Mouse (Mus musculus) kidney, embryonic 15.5 days (tissue): ENCODE measurements at regions not wholly inside any gene's neighbourhood (a gene's known extent, or its start where the extent isn't known, plus 50 kb on each side); places are given as distances from the start of the nearest gene placed in this dataset.
A peak's percentile ranks its signal among the peaks of the same experiment; 100 is the strongest.
"Not testable (repeated sequence)": the region's sequence is repeated elsewhere in the genome, so short reads cannot be mapped to it uniquely, and the experiment has no call there.

Experiments
- ATAC-seq: fragments of 200-750 bp; cut with Nextera tagmentation; replicated peaks from 2 replicates; pipeline ENCODE4 v1.8.0; 2017; ENCODE audit warnings: moderate TSS enrichment; ENCODE audit not compliant: low FRiP score
- H3K27ac ChIP-seq: fragments of 300-500 bp; sonication (generic); 2 replicates; pipeline ENCODE4 v1.5.1; 2015; ENCODE audit warnings: mild to moderate bottlenecking, inconsistent platforms
- H3K27me3 ChIP-seq: fragments of 300-500 bp; sonication (generic); 2 replicates; pipeline ENCODE4 v1.6.1; 2015; ENCODE audit warnings: inconsistent platforms
- H3K36me3 ChIP-seq: fragments of 300-500 bp; sonication (generic); 2 replicates; pipeline ENCODE4 v1.6.1; 2015; ENCODE audit warnings: inconsistent platforms
- H3K4me1 ChIP-seq: fragments of 300-500 bp; sonication (generic); 2 replicates; pipeline ENCODE4 v1.6.1; 2015; ENCODE audit warnings: inconsistent platforms
- H3K4me2 ChIP-seq: fragments of 300-500 bp; sonication (generic); 2 replicates; pipeline ENCODE4 v1.6.1; 2015; ENCODE audit warnings: moderate library complexity, mild to moderate bottlenecking, inconsistent platforms
- H3K4me3 ChIP-seq: fragments of 300-500 bp; sonication (generic); replicated peaks from 2 replicates; pipeline ENCODE4 v1.5.1; 2015; ENCODE audit warnings: mild to moderate bottlenecking, inconsistent platforms
- H3K9ac ChIP-seq: fragments of 300-500 bp; sonication (generic); 2 replicates; pipeline ENCODE4 v1.6.1; 2015; ENCODE audit warnings: mild to moderate bottlenecking, inconsistent platforms
- H3K9me3 ChIP-seq: fragments of 300-500 bp; sonication (generic); replicated peaks from 2 replicates; pipeline ENCODE4 v1.6.1; 2016; ENCODE audit warnings: inconsistent platforms
- WGBS: fragments of 180-500 bp; shearing (Covaris S2); methylation state at CpG from one replicate; pipeline ENCODE4 v1.1.7; 2015; ENCODE audit warnings: mixed read lengths; 5-methylcytosine and 5-hydroxymethylcytosine counted together

DNA sequence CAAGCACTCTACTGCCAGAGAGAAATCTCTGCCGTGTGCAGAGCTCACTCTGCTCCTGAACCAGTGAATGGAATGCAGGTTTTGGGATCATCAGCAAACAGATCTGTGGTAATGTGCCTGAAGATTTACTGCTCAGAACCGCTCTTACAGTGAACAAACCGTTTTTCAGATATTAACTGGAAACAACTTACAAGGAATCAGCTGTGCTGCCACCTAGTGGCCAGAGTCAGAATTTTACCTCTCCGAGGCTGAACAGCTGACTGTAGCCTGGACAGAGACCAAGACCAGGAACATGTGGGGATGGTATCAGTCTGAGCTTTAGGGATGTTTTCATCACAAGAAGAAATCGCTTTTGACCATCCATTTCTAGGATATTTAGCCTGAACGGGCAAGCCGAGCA lies 65.3 kb downstream of the Gm15023 start:
- H3K36me3 ChIP-seq, H3K27ac ChIP-seq, H3K4me1 ChIP-seq, H3K4me3 ChIP-seq, ATAC-seq, H3K4me2 ChIP-seq, H3K27me3 ChIP-seq, H3K9me3 ChIP-seq, H3K9ac ChIP-seq: not testable (repeated sequence)
- 24% methylated on average over 6 of the region's 7 CpGs for WGBS

DNA sequence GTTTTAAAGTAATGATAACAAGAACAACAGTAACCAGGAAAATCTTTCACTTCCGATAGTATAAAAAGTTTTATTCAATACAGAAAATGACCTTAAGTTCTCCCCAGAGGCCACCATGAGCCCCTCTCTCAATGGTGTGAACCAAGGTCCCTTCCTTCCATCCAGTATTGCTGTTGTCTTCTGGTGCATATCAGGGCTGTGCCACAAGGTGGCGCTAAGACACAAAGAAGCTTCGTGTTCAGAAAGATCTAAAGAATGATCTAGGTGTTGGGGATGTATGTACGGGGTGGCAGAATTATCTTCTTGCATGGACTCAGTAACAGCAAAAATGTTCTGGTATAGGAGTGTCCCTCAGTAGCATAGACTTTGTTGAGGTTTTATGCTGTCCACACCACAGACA lies 66.6 kb downstream of the Gm15023 start:
- H3K4me2 ChIP-seq, ATAC-seq, H3K9me3 ChIP-seq, H3K9ac ChIP-seq, H3K4me3 ChIP-seq, H3K4me1 ChIP-seq, H3K36me3 ChIP-seq, H3K27me3 ChIP-seq, H3K27ac ChIP-seq: not testable (repeated sequence)
- WGBS = 21% methylated on average over 4 of the region's 4 CpGs

DNA sequence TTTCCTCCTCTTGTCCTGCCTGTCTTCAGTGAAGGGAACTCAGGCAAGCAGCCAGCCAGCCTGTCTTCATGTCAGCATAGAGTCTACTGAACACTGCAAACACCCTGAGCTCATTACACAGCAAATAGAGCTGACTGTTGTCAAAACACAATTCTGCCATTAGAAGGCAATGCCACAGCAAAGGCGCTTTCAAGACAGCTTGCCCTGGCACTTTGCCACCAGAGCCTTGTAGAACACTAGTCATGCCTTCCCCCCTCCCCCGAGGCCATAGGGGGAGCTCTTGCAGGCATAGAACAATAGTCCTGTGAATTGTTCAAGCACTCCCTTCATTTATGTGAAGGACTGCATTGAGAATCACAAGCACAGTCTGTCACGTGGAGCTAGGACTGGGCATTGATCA lies 75.8 kb downstream of the Gm15023 start:
- Histone ChIP-seq H3K4me3 (no peak overlapping the region), H3K9me3 (no peaks in the 10 kb centered on the region), H3K27ac (no peak overlapping the region), H3K36me3 (no peaks in the 10 kb centered on the region), H3K9ac (no peak overlapping the region), H3K4me2 (no peak overlapping the region), H3K4me1 (no peaks in the 10 kb centered on the region), H3K27me3 (peaks cover 13% of the 10 kb centered on the region; the same call in 1 of the 2 replicates)
- no peak for ATAC-seq
- 75% methylated on average over 3 of the region's 3 CpGs for WGBS

DNA sequence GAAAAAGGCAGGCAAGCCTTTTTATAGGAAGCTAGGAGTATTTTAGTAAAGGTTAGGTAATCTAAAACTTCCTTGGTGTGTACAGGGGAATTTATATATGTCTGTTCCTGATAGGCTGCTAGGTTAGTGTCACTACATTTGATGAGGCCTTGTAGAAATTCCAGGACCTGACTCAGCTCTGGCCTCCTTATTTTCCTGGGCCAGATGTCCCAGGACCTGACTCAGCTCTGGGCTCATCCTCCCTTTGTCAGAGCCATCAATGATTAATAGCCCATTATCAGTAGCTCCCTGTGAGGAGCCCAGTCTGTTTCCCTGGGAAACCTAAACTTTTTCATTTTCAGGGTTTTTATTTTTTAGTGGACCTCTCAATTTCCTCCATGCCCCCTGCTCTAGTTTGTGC lies 79.3 kb downstream of the Gm15023 start:
- Histone ChIP-seq H3K36me3 (no peaks in the 10 kb centered on the region), H3K27ac (no peak overlapping the region), H3K4me2 (no peak overlapping the region), H3K9ac (no peak overlapping the region), H3K27me3 (peaks cover 20% of the 10 kb centered on the region), H3K4me1 (no peaks in the 10 kb centered on the region), H3K4me3 (no peak overlapping the region), H3K9me3 (no peaks in the 10 kb centered on the region)
- no peak for ATAC-seq

DNA sequence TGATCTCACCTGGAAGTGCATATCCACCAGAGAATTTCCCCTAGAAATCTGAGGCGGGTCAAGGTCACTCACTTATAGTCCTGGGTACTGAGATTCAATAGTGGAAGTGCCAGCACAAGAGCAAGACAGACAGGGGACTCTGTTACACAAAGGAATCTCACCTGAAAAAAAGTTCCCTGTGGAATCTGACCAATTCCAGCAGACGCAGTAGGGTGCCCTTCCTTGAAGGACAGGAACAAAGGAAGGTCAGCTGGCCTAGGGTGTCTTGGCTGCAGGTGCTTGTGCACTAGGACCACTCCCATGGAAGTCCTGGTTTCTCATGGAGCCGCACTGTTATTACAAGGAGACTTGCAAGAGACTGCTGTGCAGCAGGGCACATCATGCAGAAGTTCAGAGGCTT lies 81.2 kb downstream of the Gm15023 start:
- H3K36me3 ChIP-seq = no peaks in the 10 kb centered on the region
- ATAC-seq = no peak
- 72% methylated on average over 3 of the region's 3 CpGs for WGBS

DNA sequence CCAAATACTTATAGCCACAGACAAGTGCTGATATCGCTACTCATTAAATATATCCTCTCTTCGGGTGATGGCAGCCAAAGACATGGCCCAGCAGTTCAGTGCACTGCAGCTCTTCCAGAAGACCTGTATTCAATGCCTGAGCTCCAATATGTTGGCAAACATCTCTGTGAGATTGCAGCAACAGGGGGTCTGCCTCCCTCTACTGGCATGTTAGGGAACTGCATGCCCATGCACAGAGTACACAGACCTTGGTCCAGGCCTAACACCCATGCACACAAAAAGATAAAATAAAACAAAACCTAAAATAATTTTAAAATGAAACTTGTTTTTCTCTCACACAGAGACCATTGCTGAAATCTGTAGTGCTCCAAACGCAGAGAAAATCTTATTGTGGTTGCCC lies 82.1 kb upstream of the Zmat1 start:
- not testable (repeated sequence) for H3K36me3 ChIP-seq, H3K4me3 ChIP-seq, H3K4me1 ChIP-seq, H3K9me3 ChIP-seq, H3K27me3 ChIP-seq, H3K4me2 ChIP-seq, H3K9ac ChIP-seq, H3K27ac ChIP-seq
- WGBS = 36% methylated on average over 3 of the region's 3 CpGs
- 0 out of 2 replicates have a peak, but pooled peaks have one; percentile 49 for ATAC-seq

More for the DNA sequence above, 81.2 kb downstream of the Gm15023 start:
- no peak overlapping the region for H3K4me3 ChIP-seq
- H3K9ac ChIP-seq = no peak overlapping the region
- H3K9me3 ChIP-seq = no peaks in the 10 kb centered on the region
- H3K27me3 ChIP-seq = peaks cover 16% of the 10 kb centered on the region
- no peak overlapping the region for H3K4me2 ChIP-seq
- no peaks in the 10 kb centered on the region for H3K4me1 ChIP-seq
- H3K27ac ChIP-seq = no peak overlapping the region

DNA sequence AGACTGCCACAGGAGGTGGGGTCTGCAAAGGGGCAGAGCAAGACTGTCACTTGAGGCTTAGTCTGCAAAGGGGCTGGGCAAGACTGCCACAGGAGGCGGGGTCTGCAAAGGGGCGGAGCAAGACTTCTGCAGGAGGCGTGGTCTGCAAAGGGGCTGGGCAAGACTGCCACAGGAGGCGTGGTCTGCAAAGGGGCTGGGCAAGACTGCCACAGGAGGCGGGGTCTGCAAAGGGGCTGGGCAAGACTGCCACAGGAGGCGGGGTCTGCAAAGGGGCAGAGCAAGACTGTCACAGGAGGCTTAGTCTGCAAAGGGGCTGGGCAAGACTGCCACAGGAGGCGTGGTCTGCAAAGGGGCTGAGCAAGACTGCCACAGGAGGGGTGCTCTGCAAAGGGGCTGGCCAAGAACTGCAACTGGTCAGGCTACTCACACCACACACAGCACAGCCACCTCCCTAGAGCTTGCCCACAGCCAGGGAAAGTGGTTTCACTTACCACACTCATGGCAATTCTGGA lies 78.1 kb upstream of the Zmat1 start:
- peak; percentile 58; the same call in 1 of the 2 replicates for ATAC-seq
- 54% methylated on average over 7 of the region's 7 CpGs for WGBS

DNA sequence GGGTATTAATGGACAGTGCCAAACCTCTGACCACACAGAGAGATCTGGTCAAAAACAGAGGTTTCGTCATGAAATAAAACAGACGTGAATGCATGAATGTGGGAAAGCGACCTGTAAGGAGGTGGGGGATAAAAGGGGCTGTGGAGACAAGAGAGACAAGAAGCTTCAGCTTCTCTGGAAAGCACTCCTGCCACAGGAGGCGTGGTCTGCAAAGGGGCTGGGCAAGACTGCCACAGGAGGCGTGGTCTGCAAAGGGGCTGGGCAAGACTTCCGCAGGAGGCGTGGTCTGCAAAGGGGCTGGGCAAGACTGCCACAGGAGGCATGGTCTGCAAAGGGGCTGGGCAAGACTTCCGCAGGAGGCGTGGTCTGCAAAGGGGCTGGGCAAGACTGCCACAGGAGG lies 77.6 kb upstream of the Zmat1 start:
- ATAC-seq, H3K36me3 ChIP-seq, H3K9ac ChIP-seq, H3K4me1 ChIP-seq, H3K9me3 ChIP-seq, H3K4me3 ChIP-seq, H3K27ac ChIP-seq, H3K4me2 ChIP-seq: not testable (repeated sequence)
- peaks cover 30% of the 10 kb centered on the region for H3K27me3 ChIP-seq
- 39% methylated on average over 7 of the region's 9 CpGs for WGBS

More for the DNA sequence above, 78.1 kb upstream of the Zmat1 start:
- H3K4me3 ChIP-seq, H3K9me3 ChIP-seq, H3K4me2 ChIP-seq, H3K27ac ChIP-seq, H3K4me1 ChIP-seq, H3K9ac ChIP-seq, H3K36me3 ChIP-seq: not testable (repeated sequence)
- H3K27me3 ChIP-seq = peaks cover 24% of the 10 kb centered on the region

DNA sequence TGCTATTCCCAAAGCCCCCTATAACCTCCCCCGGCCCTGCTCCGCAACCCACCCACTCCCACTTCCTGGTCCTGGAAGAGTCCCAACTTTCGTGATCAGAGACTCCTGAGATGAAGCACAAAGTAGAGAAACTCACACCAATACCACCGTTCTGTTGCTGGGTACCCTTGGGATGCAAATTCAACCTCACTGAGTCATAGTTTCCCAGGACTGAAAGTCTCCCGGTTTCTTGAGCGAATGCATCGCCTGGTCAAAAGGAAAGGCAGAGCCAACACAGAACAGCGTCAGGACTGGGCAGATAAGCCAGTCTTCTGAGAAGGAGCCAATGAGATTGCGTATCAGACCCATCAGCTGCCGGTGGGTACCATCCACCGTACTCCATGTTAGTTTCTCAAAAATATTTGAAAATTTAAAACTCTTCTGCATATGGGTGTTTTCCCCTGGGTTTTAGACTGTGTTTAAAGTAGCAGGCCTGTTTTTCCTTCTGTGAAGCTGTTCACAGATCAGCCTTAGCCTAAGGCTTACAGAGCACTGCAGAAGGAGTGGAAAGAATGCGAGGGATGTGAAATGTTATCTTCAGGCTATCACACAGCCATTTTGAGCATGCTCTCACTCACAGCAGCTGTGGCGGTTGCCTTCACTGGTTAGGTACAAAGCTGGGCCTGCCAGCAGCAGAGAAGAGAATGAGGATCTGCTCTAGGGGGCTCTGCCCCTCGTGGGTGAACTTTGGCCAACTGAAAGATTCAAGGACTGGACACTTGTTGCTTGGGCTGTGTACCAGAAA lies 77.0 kb upstream of the Zmat1 start:
- H3K36me3 ChIP-seq, H3K27ac ChIP-seq, H3K9ac ChIP-seq, H3K4me2 ChIP-seq, H3K4me3 ChIP-seq, H3K4me1 ChIP-seq, H3K9me3 ChIP-seq: not testable (repeated sequence)
- peak; percentile 49 for ATAC-seq
- H3K27me3 ChIP-seq = peaks cover 36% of the 10 kb centered on the region
- WGBS = 70% methylated on average over 14 of the region's 14 CpGs

DNA sequence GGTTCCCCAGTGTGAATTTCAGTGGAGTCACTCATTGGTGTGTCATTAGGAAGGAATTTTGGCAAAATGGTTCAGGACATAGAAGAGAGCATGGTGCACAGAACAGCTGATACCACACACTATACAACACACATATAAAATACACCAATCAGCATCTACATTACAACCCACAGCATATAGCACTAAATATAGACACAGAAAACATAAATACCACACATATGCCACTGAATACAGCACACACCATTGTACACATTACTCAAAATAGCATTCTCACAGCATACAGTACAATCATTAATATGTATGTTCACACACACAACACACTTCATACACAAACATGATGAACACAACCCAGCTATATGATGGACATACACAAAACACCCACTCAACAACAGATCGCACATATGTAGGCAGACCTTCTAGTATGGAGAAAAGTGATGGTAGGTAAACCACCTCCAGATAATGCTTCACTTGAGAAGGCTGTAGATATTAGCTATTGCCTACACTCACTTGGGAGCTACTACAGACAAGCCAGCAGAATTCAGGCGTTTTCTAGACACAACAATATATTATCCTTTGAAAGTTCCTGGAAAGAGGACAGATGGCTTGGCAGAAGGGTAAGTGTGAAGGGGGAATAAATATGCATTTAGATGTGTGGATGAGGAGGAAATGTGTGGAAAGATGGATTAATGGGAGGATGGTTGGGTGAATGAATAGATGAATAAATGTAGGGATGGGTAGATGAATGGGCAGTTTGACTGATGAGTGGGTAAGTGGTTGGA lies 71.6 kb upstream of the Zmat1 start:
- ATAC-seq = no peak
- Histone ChIP-seq H3K27me3 (peaks cover 65% of the 10 kb centered on the region), H3K27ac (no peak overlapping the region), H3K4me3 (no peak overlapping the region), H3K9ac (no peak overlapping the region), H3K4me1 (no peaks in the 10 kb centered on the region), H3K36me3 (no peaks in the 10 kb centered on the region), H3K9me3 (no peaks in the 10 kb centered on the region), H3K4me2 (no peak overlapping the region)
- 72% methylated on average over 2 of the region's 2 CpGs for WGBS

DNA sequence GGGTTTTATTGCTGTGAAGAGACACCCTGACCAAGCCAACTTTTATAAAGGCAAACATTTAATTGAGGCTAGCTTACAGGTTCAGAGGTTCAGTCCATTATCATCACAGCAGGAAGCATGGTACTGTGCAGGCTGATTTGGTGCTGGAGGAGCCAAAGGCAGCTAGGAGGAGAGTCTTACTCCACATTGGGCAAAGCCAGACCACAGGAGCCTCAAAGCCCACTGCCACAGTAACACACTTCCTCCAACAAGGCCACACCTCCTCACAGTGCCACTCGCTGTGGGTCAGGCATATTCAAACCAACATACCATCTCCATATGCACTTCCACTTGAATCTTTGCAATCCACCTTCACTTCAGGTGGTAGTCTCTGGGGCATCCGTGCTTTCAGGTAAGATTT lies 70.4 kb upstream of the Zmat1 start:
- Histone ChIP-seq H3K4me1 (no peaks in the 10 kb centered on the region), H3K27me3 (peaks cover 62% of the 10 kb centered on the region), H3K9me3 (no peaks in the 10 kb centered on the region), H3K4me3 (no peak overlapping the region), H3K9ac (no peak overlapping the region), H3K4me2 (no peak overlapping the region), H3K27ac (no peak overlapping the region), H3K36me3 (no peaks in the 10 kb centered on the region)
- ATAC-seq = no peak
- 72% methylated on average over 2 of the region's 2 CpGs for WGBS

DNA sequence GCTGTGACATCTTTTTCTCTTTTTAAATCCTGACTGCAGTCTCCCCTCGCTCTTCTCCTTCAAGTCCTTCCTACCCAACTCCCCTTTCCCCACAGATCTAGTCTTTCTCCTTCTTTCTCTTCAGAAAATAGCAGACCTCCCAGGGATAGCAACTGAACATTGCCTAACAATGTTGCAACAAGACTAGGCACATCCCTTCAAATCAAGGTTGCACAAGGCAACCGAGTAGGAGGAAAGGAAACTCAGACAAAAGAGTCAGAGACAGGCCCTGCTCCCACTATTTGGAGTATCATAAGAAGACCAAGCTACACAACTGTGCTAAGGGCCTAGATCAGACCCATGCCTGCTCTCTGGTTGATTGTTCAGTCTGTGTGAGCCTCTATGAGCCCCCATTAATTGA lies 66.9 kb upstream of the Zmat1 start:
- no peak overlapping the region for H3K9ac ChIP-seq
- WGBS = 76% methylated on average over 2 of the region's 2 CpGs
- no peak overlapping the region for H3K4me2 ChIP-seq
- no peak overlapping the region for H3K4me3 ChIP-seq
- no peak for ATAC-seq
- no peaks in the 10 kb centered on the region for H3K36me3 ChIP-seq
- H3K4me1 ChIP-seq = no peaks in the 10 kb centered on the region
- no peak overlapping the region for H3K27ac ChIP-seq
- no peaks in the 10 kb centered on the region for H3K9me3 ChIP-seq
- H3K27me3 ChIP-seq = peaks cover 39% of the 10 kb centered on the region
